Mouse (Mus musculus) midbrain, embryonic 14.5 days (tissue): Measurements from ENCODE around the gene Snx20. TPM values are rescaled to one million over a fixed set of nuclear protein-coding genes. Genes with fewer than 3 reads are reported as not detected.
"Not testable (repeated sequence)": the region's sequence is repeated elsewhere in the genome, so short reads cannot be mapped to it uniquely, and the experiment has no call there.

Source experiments
- ATAC-seq: fragments of 200-750 bp; cut with Nextera tagmentation; 2 replicates; pipeline ENCODE4 v1.8.0; 2017; ENCODE audit warnings: moderate number of reproducible peaks, moderate library complexity; ENCODE audit not compliant: low FRiP score, low TSS enrichment
- DNase-seq: peaks from one replicate; pipeline ENCODE4 v3.0.0-alpha.2; 2015
- H3K27ac ChIP-seq: fragments of 300-500 bp; sonication (generic); replicated peaks from 2 replicates; pipeline ENCODE4 v1.5.1; 2014; ENCODE audit warnings: mild to moderate bottlenecking, low read depth, low read length, moderate library complexity
- H3K27me3 ChIP-seq: fragments of 300-500 bp; sonication (generic); 2 replicates; pipeline ENCODE4 v1.6.1; 2014; ENCODE audit warnings: low read length, control low read depth, mixed read lengths; ENCODE audit not compliant: control insufficient read depth, insufficient read depth
- H3K36me3 ChIP-seq: fragments of 300-500 bp; sonication (generic); 2 replicates; pipeline ENCODE4 v1.6.1; 2014; ENCODE audit warnings: low read length, control low read depth; ENCODE audit not compliant: control insufficient read depth, insufficient read depth
- H3K4me1 ChIP-seq: fragments of 300-500 bp; sonication (generic); 2 replicates; pipeline ENCODE4 v1.6.1; 2014; ENCODE audit warnings: mild to moderate bottlenecking, antibody characterized with exemption, low read length, control low read depth; ENCODE audit not compliant: control insufficient read depth, insufficient read depth
- H3K4me2 ChIP-seq: fragments of 300-500 bp; sonication (generic); 2 replicates; pipeline ENCODE4 v1.6.1; 2014; ENCODE audit warnings: mild to moderate bottlenecking, low read length, moderate library complexity
- H3K4me3 ChIP-seq: fragments of 300-500 bp; sonication (generic); replicated peaks from 2 replicates; pipeline ENCODE4 v1.5.1; 2014; ENCODE audit warnings: low read depth, low read length
- H3K9ac ChIP-seq: fragments of 300-500 bp; sonication (generic); replicated peaks from 2 replicates; pipeline ENCODE4 v1.6.1; 2014; ENCODE audit warnings: mild to moderate bottlenecking, low read length, moderate library complexity
- H3K9me3 ChIP-seq: fragments of 300-500 bp; sonication (generic); 2 replicates; pipeline ENCODE4 v1.6.1; 2016; ENCODE audit warnings: low read length, control low read depth, mixed read lengths; ENCODE audit not compliant: control insufficient read depth
- WGBS: fragments of 180-500 bp; shearing (Covaris S2); extraction: QIAGEN DNeasy Blood & Tissue Kit; methylation state at CpG from one replicate; pipeline ENCODE4 v1.1.7; 2014; 5-methylcytosine and 5-hydroxymethylcytosine counted together
- polyA plus RNA-seq: library from polyadenylated mRNA; unstranded; fragments of >200 nt; fragmentation: Nextera tagmentation; extraction: Ambion mirVana; gene quantifications from 2 replicates; pipeline ENCODE4 v1.2.1, GENCODE M21; 2014

The Snx20 gene
- polyA plus RNA-seq, 1 experiment from 2014 or later: 1.1 TPM

DNA sequence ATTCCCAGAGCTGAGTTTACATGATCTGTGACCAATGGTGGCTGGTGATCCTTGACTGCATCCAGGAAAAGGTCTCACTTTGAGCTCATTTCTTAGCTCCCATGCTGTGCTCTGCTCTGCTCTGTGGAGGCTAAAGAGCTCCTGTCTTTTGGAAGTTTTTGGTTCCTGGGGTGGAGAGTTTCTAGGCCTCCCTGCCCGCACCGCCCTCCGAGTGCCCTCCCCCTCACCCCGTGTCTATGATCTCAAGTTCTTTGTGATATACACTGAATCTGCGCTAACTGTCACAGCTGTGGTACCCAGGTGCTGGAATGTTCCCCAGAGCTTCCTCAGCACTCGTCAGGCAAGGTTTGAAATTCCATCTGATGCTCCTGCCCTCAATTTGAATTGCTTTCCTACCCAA lies 34.9 kb upstream of the Snx20 start:
- no peaks in the 10 kb centered on the region for H3K27me3 ChIP-seq
- no peak overlapping the region for H3K27ac ChIP-seq
- ATAC-seq (no peak), DNase-seq (no peak)
- H3K9ac ChIP-seq: no peak overlapping the region
- peaks cover 11% of the 10 kb centered on the region for H3K4me1 ChIP-seq
- no peak overlapping the region for H3K4me3 ChIP-seq
- no peaks in the 10 kb centered on the region for H3K9me3 ChIP-seq
- H3K36me3 ChIP-seq: no peaks in the 10 kb centered on the region
- WGBS: 69% methylated on average over 6 of the region's 6 CpGs
- no peak overlapping the region for H3K4me2 ChIP-seq

DNA sequence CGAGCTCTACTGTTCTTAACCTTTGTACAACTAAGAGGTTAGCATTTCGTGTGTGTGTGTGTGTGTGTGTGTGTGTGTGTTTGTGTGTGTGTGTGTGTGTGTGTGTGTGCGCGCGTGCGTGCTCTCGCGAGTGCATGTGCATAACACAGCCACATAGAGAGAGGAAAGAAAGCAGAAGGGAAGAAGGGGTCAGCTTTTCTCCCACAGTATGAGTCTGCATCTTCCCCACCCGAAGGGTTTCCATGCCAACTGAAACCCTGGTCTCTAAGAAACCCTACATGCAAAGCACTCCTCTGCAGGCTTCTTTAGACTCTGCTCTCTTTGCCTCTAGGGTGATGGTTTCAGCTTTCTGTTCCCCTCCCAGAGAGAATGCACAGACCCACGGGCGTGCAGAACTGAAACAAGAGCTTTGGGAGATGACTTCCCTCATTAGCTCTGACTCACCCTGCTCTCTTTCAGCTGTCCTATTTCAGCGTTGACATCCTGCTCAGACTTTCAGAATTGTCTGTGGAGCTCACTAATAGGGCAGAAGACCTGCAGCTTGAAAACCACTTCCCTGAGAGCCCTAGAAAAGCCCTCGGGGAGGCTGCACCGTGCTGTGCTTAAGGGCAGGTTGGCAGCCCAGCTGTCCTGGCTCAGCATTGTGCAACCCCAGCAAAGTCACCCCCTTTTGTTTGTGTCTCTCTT lies 32.6 kb upstream of the Snx20 start:
- Histone ChIP-seq H3K4me2 (0 out of 2 replicates have a peak overlapping the region, but pooled peaks have one; percentile 4), H3K36me3 (no peaks in the 10 kb centered on the region), H3K4me3 (no peak overlapping the region), H3K9me3 (no peaks in the 10 kb centered on the region), H3K27ac (peak overlapping the region; percentile 58), H3K9ac (no peak overlapping the region), H3K4me1 (peaks cover 11% of the 10 kb centered on the region), H3K27me3 (no peaks in the 10 kb centered on the region)
- DNase-seq (peak; percentile 76), ATAC-seq (peak; percentile 27; the same call in 1 of the 2 replicates)
- WGBS: 26% methylated on average over 14 of the region's 14 CpGs

DNA sequence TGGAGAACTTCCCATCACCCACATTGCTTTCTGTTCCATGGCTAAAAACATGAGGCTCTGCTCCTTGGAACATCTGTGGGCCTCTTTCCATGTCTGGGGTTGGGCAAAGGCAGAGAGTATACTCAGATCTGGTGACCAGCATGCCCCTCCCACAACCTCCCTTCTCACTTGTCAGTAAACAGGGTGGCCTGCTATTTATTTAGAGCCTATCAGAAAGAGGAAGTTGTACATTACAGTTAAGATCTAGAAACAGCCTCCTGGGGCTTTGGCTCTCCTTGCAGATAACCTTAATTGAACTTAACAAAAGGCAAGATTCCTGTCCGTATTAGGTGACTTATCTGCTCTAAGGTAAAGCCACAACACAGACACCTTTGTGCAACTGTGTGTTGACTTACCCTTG lies 30.5 kb upstream of the Snx20 start:
- DNase-seq (no peak), ATAC-seq (no peak)
- no peak overlapping the region for H3K4me3 ChIP-seq
- H3K4me1 ChIP-seq: peaks cover 11% of the 10 kb centered on the region
- WGBS: 73% methylated on average over 1 of the region's 1 CpGs
- H3K27me3 ChIP-seq: no peaks in the 10 kb centered on the region
- H3K9me3 ChIP-seq: no peaks in the 10 kb centered on the region
- no peaks in the 10 kb centered on the region for H3K36me3 ChIP-seq
- no peak overlapping the region for H3K4me2 ChIP-seq
- H3K27ac ChIP-seq: no peak overlapping the region
- H3K9ac ChIP-seq: no peak overlapping the region

DNA sequence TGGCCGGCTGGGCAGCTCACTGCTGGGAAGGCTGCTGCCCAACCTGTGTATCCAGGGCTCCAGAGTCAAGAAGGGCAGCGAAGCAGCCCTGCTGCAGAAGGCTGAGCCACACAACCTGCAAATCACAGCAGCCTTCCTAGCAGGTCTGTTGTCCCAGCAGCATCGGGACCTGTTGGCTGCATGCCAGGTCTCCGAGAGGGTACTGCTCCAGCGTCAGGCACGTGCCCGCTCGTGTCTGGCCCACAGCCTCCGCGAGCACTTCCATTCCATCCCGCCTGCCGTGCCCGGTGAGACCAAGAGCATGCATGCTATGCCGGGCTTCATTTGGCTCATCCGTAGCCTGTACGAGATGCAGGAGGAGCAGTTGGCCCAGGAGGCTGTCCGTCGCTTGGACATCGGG lies 29.0 kb upstream of the Snx20 start:
- H3K27ac ChIP-seq: no peak overlapping the region
- peaks cover 11% of the 10 kb centered on the region for H3K4me1 ChIP-seq
- no peak overlapping the region for H3K9ac ChIP-seq
- ATAC-seq (no peak), DNase-seq (peak; percentile 39)
- WGBS: 86% methylated on average over 19 of the region's 19 CpGs
- no peaks in the 10 kb centered on the region for H3K9me3 ChIP-seq
- H3K4me3 ChIP-seq: no peak overlapping the region
- no peaks in the 10 kb centered on the region for H3K27me3 ChIP-seq
- H3K4me2 ChIP-seq: no peak overlapping the region
- H3K36me3 ChIP-seq: no peaks in the 10 kb centered on the region

DNA sequence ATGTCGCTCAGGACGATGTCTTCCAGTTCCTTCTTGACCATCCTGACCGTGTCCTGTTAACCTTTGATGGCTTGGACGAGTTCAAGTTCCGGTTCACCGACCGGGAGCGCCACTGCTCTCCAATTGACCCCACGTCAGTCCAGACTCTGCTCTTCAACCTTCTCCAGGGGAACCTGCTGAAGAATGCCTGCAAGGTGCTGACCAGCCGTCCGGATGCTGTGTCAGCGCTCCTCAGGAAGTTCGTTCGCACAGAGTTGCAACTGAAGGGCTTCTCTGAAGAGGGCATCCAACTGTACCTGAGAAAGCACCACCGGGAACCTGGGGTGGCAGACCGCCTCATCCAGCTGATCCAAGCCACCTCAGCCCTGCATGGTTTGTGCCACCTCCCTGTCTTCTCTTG lies 28.2 kb upstream of the Snx20 start:
- H3K27me3 ChIP-seq: no peaks in the 10 kb centered on the region
- H3K27ac ChIP-seq: no peak overlapping the region
- 71% methylated on average over 16 of the region's 16 CpGs for WGBS
- DNase-seq (no peak), ATAC-seq (no peak)
- H3K9ac ChIP-seq: no peak overlapping the region
- H3K4me2 ChIP-seq: no peak overlapping the region
- H3K4me1 ChIP-seq: peaks cover 9% of the 10 kb centered on the region
- H3K36me3 ChIP-seq: no peaks in the 10 kb centered on the region
- H3K9me3 ChIP-seq: no peaks in the 10 kb centered on the region
- H3K4me3 ChIP-seq: no peak overlapping the region

GRCm38 (mm10) chr8:88662401-88662821 lies 26.5 kb upstream of the Snx20 start:
- WGBS: 76% methylated on average over 6 of the region's 6 CpGs
- H3K9ac ChIP-seq: no peak overlapping the region
- H3K4me2 ChIP-seq: no peak overlapping the region
- H3K27me3 ChIP-seq: no peaks in the 10 kb centered on the region
- no peak overlapping the region for H3K4me3 ChIP-seq
- no peaks in the 10 kb centered on the region for H3K4me1 ChIP-seq
- H3K36me3 ChIP-seq: no peaks in the 10 kb centered on the region
- H3K9me3 ChIP-seq: no peaks in the 10 kb centered on the region
- ATAC-seq (no peak), DNase-seq (no peak)
- H3K27ac ChIP-seq: no peak overlapping the region

GRCm38 (mm10) chr8:88659873-88660272 lies 23.9 kb upstream of the Snx20 start:
- no peak overlapping the region for H3K9ac ChIP-seq
- H3K36me3 ChIP-seq: no peaks in the 10 kb centered on the region
- H3K4me3 ChIP-seq: no peak overlapping the region
- no peak overlapping the region for H3K27ac ChIP-seq
- no peaks in the 10 kb centered on the region for H3K4me1 ChIP-seq
- H3K9me3 ChIP-seq: no peaks in the 10 kb centered on the region
- ATAC-seq (no peak), DNase-seq (no peak)
- H3K27me3 ChIP-seq: no peaks in the 10 kb centered on the region
- 83% methylated on average over 3 of the region's 3 CpGs for WGBS
- no peak overlapping the region for H3K4me2 ChIP-seq

DNA sequence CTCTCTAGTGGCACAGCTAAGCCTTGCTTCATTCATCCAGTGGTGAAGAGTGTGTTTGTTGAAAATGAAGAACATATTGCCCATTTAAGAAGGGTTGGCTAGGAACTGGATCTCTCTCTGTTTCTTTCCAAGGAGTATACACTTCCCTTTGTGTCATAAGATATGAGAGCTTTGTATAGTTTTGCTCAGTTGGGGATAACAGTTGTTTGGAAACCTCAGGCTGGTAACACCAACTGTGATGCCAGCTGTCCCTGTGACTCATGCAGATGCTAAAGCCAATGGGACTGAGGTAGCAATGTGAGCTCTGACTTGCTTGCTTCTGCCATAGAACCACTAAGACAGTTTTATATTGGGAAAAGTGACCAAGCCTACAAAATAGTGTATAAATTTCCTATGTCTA lies 19.4 kb upstream of the Snx20 start:
- no peak overlapping the region for H3K27ac ChIP-seq
- no peaks in the 10 kb centered on the region for H3K9me3 ChIP-seq
- no peak overlapping the region for H3K9ac ChIP-seq
- H3K4me2 ChIP-seq: no peak overlapping the region
- H3K4me1 ChIP-seq: no peaks in the 10 kb centered on the region
- DNase-seq: no peak
- no peaks in the 10 kb centered on the region for H3K27me3 ChIP-seq
- H3K36me3 ChIP-seq: no peaks in the 10 kb centered on the region
- no peak for ATAC-seq
- H3K4me3 ChIP-seq: no peak overlapping the region

- not testable (repeated sequence) for H3K4me3 ChIP-seq, ATAC-seq, H3K36me3 ChIP-seq, H3K27ac ChIP-seq, H3K9me3 ChIP-seq, H3K27me3 ChIP-seq, DNase-seq, H3K4me2 ChIP-seq, H3K9ac ChIP-seq, H3K4me1 ChIP-seq
- 75% methylated on average over 4 of the region's 4 CpGs for WGBS
Measured at GRCm38 (mm10) chr8:88651122-88651521, 15.2 kb upstream of the Snx20 start.
